Mouse (Mus musculus) kidney, adult 18-20 months (tissue): Measurements from ENCODE around the gene Mapre1.

Source experiments
- DNase-seq: peaks from one replicate; pipeline ENCODE4 v3.0.0; 2021

The Mapre1 gene

GRCm38 (mm10) chr2:153779394-153779981 lies 38.4 kb downstream of the Mapre1 start, which contains the start of gene Efcab8:
Gene Efcab8, plus strand, starts transcription at chr2:153779931.
- DNase-seq: no peak

- DNase-seq: no peak
Observed at GRCm38 (mm10) chr2:153781181-153781580, 40.1 kb downstream of the Mapre1 start.

DNA sequence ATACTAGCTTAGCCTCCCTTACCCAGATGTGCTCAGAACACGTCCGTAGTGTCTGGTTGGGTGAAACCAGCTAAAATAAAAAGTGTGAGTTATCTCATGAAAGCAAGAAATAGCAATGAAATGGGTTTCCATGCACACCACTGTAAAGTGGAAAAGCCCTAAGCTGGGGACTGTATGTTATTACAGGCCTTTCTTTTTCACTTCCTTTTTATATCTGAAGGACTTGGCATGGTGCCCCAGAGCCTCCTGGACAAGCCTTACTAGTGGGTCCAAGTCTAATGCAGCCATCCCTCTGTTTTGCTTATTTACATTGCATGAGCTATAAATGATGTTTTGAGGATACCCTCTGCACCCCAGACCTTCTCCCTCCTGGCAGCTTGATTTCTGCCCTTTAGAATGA lies 43.6 kb downstream of the Mapre1 start:
- DNase-seq: no peak

DNA sequence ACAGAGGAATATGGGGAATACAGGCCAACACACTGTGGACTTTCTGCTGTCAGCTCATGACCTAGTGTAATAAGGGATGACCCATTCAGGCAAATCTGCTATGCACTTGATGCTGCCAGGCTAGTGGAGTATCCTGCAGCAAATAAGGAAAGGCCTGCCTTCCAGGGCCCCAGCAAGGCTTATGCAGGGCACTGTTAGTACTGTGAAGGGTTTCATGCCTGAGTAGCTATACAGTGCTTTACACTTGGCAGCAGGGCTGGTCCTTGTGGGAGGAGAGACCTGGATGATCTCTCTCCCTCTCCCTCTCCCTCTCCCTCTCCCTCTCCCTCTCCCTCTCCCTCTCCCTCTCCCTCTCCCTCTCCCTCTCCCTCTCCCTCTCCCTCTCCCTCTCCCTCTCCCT lies 52.3 kb downstream of the Mapre1 start:
- DNase-seq: no peak

GRCm38 (mm10) chr2:153795090-153795489 lies 54.0 kb downstream of the Mapre1 start:
- DNase-seq: peak; percentile 13

GRCm38 (mm10) chr2:153807464-153807863 lies 66.4 kb downstream of the Mapre1 start:
- DNase-seq: peak; percentile 60

- no peak for DNase-seq
Observed at GRCm38 (mm10) chr2:153808146-153808545, 67.1 kb downstream of the Mapre1 start.

GRCm38 (mm10) chr2:153808841-153809240 lies 67.8 kb downstream of the Mapre1 start:
- DNase-seq: no peak

DNA sequence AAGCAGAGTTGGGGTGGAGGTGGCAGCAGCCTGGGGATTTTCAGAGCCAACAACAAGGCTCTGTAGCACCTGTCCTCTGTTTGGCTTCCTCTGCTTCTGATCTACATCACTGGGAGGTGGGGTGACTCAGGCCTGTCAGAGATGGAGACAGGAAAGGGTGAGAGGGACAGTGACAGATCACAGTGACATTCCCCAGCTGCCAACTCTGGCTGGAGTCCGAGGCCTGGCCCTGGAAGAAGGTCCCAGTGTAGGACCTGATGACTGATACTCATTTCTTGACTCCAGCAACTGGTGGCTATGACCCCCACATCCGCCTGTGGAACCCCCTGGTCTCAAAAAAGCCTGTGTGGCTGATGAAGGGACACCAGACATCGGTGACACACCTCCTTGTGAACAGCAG lies 68.8 kb downstream of the Mapre1 start:
- no peak for DNase-seq

GRCm38 (mm10) chr2:153822005-153822543 lies 81.0 kb downstream of the Mapre1 start:
- DNase-seq: no peak
